Mouse (Mus musculus) kidney, adult 2 months (tissue): Measurements from ENCODE around the gene Sbf1.

ENCODE experiments used
- CTCF ChIP-seq: fragments of 200-500 bp; conservative IDR thresholded peaks from 2 replicates; pipeline ENCODE4 v1.5.1; 2011; ENCODE audit warnings: low read depth, mild to moderate bottlenecking, control low read depth, low read length, moderate library complexity, mixed read lengths; ENCODE audit not compliant: insufficient read depth, insufficient read length
- POLR2A ChIP-seq: fragments of 200-500 bp; IDR thresholded peaks from one replicate; pipeline ENCODE4 v1.6.1; 2011; ENCODE audit warnings: low read depth, low read length, control low read depth

DNA sequence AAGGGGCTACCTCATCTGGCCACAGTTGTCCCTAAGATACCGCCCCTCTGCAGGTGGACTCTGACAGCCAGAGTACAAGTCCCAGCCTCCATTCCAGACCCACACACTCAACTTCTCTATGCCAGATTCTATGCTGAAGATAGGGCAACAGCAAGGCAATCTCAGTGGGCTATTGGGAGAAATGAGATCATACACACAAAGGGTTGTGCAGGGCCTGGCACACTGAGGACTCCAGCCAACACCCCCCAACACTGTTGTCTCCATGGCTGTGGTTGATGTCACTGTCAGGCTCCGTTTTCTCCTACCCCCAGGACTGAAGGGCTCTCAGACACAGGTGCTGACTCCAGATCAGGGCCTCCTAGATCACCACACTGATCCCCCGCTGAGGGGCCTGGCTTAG is 1.0 kb downstream of the Sbf1 start:
- TF ChIP-seq CTCF = no peak
- TF ChIP-seq POLR2A = no peak
